Mouse (Mus musculus): ENCODE data around the gene Anapc1. TPM values are rescaled to one million over a fixed set of nuclear protein-coding genes. Genes with fewer than 3 reads are reported as not detected.

Anapc1 gene
- total and polyA plus RNA-seq, 3 experiments, result 51.7 to 146 (median 92.0) TPM

DNA sequence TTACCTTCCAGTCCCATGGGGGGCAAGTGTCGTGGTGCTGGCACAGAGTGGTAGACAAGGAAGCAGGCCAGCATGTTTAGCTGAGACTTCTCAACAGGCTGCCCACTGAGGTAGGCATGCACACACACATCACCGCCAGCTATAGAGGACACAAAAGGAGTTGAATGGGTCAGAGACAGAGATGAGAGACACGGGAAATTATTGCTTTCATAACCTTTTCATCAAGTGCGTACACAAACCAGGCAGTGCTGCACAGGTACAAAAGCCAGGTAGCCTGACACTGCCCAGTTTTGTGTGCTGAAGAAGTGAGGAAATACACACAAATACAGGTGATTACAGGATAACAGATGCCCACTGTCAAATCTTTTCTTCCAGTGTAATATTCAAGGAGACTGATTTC is 71.8 kb downstream of the Anapc1 start:
- in situ Hi-C loops (cut with MboI; ENCODE audit: low pct_ligation_motif_present, low pct_unique_long_range_greater_than_20kb, low sequenced_read_pairs) (no loop called here), dilution Hi-C loops (cut with MboI; ENCODE audit: extremely low pct_ligation_motif_present, extremely low pct_unique_long_range_greater_than_20kb, low sequenced_read_pairs) (no loop called here)
- Histone ChIP-seq H3K4me2 (ENCODE audit: insufficient read depth, low read depth, poor library complexity, severe bottlenecking) (no peak overlapping the region), H3K27me3 (replicated peaks) (no peaks in the 10 kb centered on the region), H3K9ac (ENCODE audit: insufficient read depth, low read depth) (no peak overlapping the region), H3K4me1 (ENCODE audit: control insufficient read depth in 1 of 2, insufficient read depth in 2 of 2) (peaks cover 3 to 10% of the 10 kb centered on the region in 2 experiments; a peak in 3 of 4 replicates), H3K27ac (ENCODE audit: insufficient read depth, low read depth) (no peak overlapping the region), H3K36me3 (replicated peaks in 1 of 2; ENCODE audit: control insufficient read depth in 1 of 2, insufficient read depth in 1 of 2, low read length in 1 of 2) (peaks cover 77 to 93% of the 10 kb centered on the region in 2 experiments), H3K79me2 (replicated peaks; ENCODE audit: control insufficient read depth, extremely low read depth, insufficient read depth, poor library complexity, severe bottlenecking) (no peaks in the 10 kb centered on the region), H3K4me3 (replicated peaks in 1 of 3; ENCODE audit: low read depth in 2 of 3, low read length in 2 of 3, poor library complexity in 1 of 3) (no peak overlapping the region), H3K9me3 (replicated peaks; ENCODE audit: low read length) (no peaks in the 10 kb centered on the region)
- DNase-seq (ENCODE audit: extremely low read depth), result no peak
- no peak for TF ChIP-seq CHD2 (IDR thresholded peaks at IDR 0.05; ENCODE audit: low read length)
- no peak for TF ChIP-seq USF2 (conservative IDR thresholded peaks at IDR 0.05; ENCODE audit: low read depth, low read length)

DNA sequence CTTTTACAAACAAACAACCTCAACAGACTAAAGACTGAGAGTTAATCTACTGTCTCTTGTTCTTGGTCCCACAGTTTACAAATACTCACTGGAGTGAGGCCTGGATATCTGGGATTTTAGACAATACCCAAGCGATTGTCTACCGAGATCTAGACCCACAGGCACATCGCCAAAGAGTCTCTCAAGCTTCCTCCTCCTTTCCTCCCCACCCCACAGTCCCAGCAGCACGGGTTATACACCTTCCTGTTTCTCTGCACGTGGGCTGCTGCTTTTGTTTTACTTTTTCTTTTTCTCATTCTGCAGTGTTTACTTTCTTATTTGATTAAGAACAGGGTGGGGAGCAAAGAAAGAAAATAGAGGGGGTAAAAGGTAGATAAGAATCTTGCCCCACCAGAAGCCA is 73.8 kb downstream of the Anapc1 start:
- H3K27ac ChIP-seq (ENCODE audit: insufficient read depth, low read depth), result no peak overlapping the region
- H3K4me2 ChIP-seq (ENCODE audit: insufficient read depth, low read depth, poor library complexity, severe bottlenecking), result no peak overlapping the region
- H3K9ac ChIP-seq (ENCODE audit: insufficient read depth, low read depth), result no peak overlapping the region
- dilution Hi-C loops (cut with MboI; ENCODE audit: extremely low pct_ligation_motif_present, extremely low pct_unique_long_range_greater_than_20kb, low sequenced_read_pairs), result no loop called here
- H3K36me3 ChIP-seq (replicated peaks in 1 of 2; ENCODE audit: control insufficient read depth in 1 of 2, insufficient read depth in 1 of 2, low read length in 1 of 2), result peaks cover 69 to 87% of the 10 kb centered on the region in 2 experiments
- no peaks in the 10 kb centered on the region for H3K9me3 ChIP-seq (replicated peaks; ENCODE audit: low read length)
- H3K4me3 ChIP-seq (replicated peaks in 1 of 3; ENCODE audit: low read depth in 2 of 3, low read length in 2 of 3, poor library complexity in 1 of 3), result no peak overlapping the region
- H3K4me1 ChIP-seq (ENCODE audit: control insufficient read depth in 1 of 2, insufficient read depth in 2 of 2), result no peaks in the 10 kb centered on the region
- TF ChIP-seq POLR2A (IDR thresholded peaks at IDR 0.05; ENCODE audit: low read depth, low read length) (no peak), UBTF (IDR thresholded peaks at IDR 0.05; ENCODE audit: low read depth, low read length) (no peak), HCFC1 (IDR thresholded peaks at IDR 0.05; ENCODE audit: low read depth, low read length) (no peak), MAX (IDR thresholded peaks at IDR 0.05; ENCODE audit: low read length) (no peak), PAX5 (IDR thresholded peaks at IDR 0.05; ENCODE audit: low read length) (no peak), EP300 (IDR thresholded peaks at IDR 0.05; ENCODE audit: low read length) (no peak), CHD1 (IDR thresholded peaks at IDR 0.05; ENCODE audit: low read depth, low read length) (no peak), CHD2 (IDR thresholded peaks at IDR 0.05; ENCODE audit: low read length) (no peak), BHLHE40 (IDR thresholded peaks at IDR 0.05; ENCODE audit: low read depth, low read length) (no peak), ZKSCAN1 (IDR thresholded peaks at IDR 0.05; ENCODE audit: borderline replicate concordance, low read depth, low read length) (no peak), RAD21 (IDR thresholded peaks at IDR 0.05; ENCODE audit: low read depth, low read length) (no peak), ZMIZ1 (IDR thresholded peaks at IDR 0.05; ENCODE audit: low read depth, low read length) (no peak), ELF1 (IDR thresholded peaks at IDR 0.05; ENCODE audit: low read depth, low read length) (no peak)
- in situ Hi-C loops (cut with MboI; ENCODE audit: low pct_ligation_motif_present, low pct_unique_long_range_greater_than_20kb, low sequenced_read_pairs), result no loop called here
- H3K79me2 ChIP-seq (replicated peaks; ENCODE audit: control insufficient read depth, extremely low read depth, insufficient read depth, poor library complexity, severe bottlenecking), result no peaks in the 10 kb centered on the region
- H3K27me3 ChIP-seq (replicated peaks), result no peaks in the 10 kb centered on the region
- DNase-seq (ENCODE audit: extremely low read depth), result no peak

- no peaks in the 10 kb centered on the region for H3K9me3 ChIP-seq (replicated peaks; ENCODE audit: low read length)
- H3K9ac ChIP-seq (ENCODE audit: insufficient read depth, low read depth), result no peak overlapping the region
- no peak overlapping the region for H3K4me2 ChIP-seq (ENCODE audit: insufficient read depth, low read depth, poor library complexity, severe bottlenecking)
- DNase-seq (ENCODE audit: extremely low read depth), result no peak
- no peaks in the 10 kb centered on the region for H3K4me1 ChIP-seq (ENCODE audit: control insufficient read depth in 1 of 2, insufficient read depth in 2 of 2)
- TF ChIP-seq CTCF (conservative IDR thresholded peaks at IDR 0.05 in 1 of 2, IDR thresholded peaks at IDR 0.05 in 1 of 2; ENCODE audit: low read depth in 2 of 2, low read length in 2 of 2) (no peak), USF2 (conservative IDR thresholded peaks at IDR 0.05; ENCODE audit: low read depth, low read length) (no peak), E2F4 (IDR thresholded peaks at IDR 0.05; ENCODE audit: insufficient replicate concordance, low read depth, low read length) (no peak), IRF4 (IDR thresholded peaks at IDR 0.05; ENCODE audit: low read depth, low read length) (no peak), USF1 (IDR thresholded peaks at IDR 0.05; ENCODE audit: low read depth, low read length) (no peak), RCOR1 (conservative IDR thresholded peaks at IDR 0.05; ENCODE audit: low read depth, low read length) (no peak), ZC3H11A (IDR thresholded peaks at IDR 0.05; ENCODE audit: low read depth, low read length) (no peak), SMC3 (IDR thresholded peaks at IDR 0.05; ENCODE audit: low read depth, low read length) (no peak), TCF12 (IDR thresholded peaks at IDR 0.05; ENCODE audit: low read depth, low read length) (no peak), MAX (IDR thresholded peaks at IDR 0.05; ENCODE audit: low read length) (no peak), RAD21 (IDR thresholded peaks at IDR 0.05; ENCODE audit: low read depth, low read length) (no peak), MAZ (IDR thresholded peaks at IDR 0.05; ENCODE audit: low read depth, low read length) (no peak)
- dilution Hi-C loops (cut with MboI; ENCODE audit: extremely low pct_ligation_motif_present, extremely low pct_unique_long_range_greater_than_20kb, low sequenced_read_pairs), result no loop called here
- no peaks in the 10 kb centered on the region for H3K79me2 ChIP-seq (replicated peaks; ENCODE audit: control insufficient read depth, extremely low read depth, insufficient read depth, poor library complexity, severe bottlenecking)
- H3K4me3 ChIP-seq (replicated peaks in 1 of 3; ENCODE audit: low read depth in 2 of 3, low read length in 2 of 3, poor library complexity in 1 of 3), result no peak overlapping the region
- in situ Hi-C loops (cut with MboI; ENCODE audit: low pct_ligation_motif_present, low pct_unique_long_range_greater_than_20kb, low sequenced_read_pairs), result no loop called here
- peaks cover 59 to 76% of the 10 kb centered on the region in 2 experiments for H3K36me3 ChIP-seq (replicated peaks in 1 of 2; ENCODE audit: control insufficient read depth in 1 of 2, insufficient read depth in 1 of 2, low read length in 1 of 2)
- no peak overlapping the region for H3K27ac ChIP-seq (ENCODE audit: insufficient read depth, low read depth)
- no peaks in the 10 kb centered on the region for H3K27me3 ChIP-seq (replicated peaks)
Observed at GRCm38 (mm10) chr2:128612275-128612674, 74.9 kb downstream of the Anapc1 start.

Data from CH12.LX (cell line).